Mouse (Mus musculus): Measurements from ENCODE around the gene Oxld1.
A peak's percentile ranks its signal among the peaks of the same experiment; 100 is the strongest.

Oxld1 gene

GRCm38 (mm10) chr11:120457772-120458751, at the start of gene Oxld1, which contains the start of gene Ccdc137:
Gene Oxld1, minus strand, starts transcription at chr11:120458068.
Gene Ccdc137, plus strand, starts transcription at chr11:120458115.
- DNase-seq (ENCODE audit: low read depth, low spot score), result peak; percentile 57

DNA sequence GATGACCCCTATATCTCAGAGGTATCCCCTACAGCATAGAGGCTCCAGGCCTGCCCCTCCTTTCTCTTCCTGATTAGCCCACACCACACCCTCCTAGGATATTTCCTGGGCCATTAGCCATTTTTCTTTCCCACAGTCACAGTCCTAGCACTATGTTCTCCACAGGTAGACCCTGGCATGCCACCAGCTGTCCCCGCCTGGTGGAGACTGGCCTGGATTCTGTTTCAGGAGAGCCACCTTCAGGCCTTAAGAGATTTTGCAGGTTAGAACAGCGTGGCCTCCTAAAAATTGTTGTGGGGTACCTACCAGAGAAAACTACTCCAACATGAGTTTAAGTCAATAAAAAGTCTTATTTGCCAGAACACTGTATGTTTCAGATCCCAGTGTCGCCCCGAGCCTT, 49.0 kb upstream of the Oxld1 start:
- DNase-seq (ENCODE audit: low read depth, low spot score), result no peak

DNA sequence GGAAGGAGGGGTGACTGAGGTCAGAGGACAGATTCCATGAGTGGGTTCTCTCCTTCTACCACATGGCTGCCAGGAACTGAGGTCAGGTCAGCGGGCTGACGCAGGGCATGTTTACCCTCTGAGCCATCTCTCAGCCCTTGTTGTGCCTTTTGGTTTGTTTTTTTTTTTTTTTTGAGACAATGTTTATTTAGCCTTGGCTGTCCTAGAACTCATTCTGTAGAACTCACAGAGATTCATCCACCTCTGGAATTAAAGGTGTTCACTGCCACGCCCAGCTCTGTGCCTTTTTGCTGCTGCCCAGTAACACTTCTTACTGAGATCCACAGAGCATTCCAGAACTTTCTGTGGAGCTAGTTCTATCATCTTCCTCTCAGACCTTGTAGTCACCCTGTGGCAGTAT, 47.8 kb upstream of the Oxld1 start:
- DNase-seq (ENCODE audit: low read depth, low spot score), result no peak

GRCm38 (mm10) chr11:120501701-120502100, 43.8 kb upstream of the Oxld1 start:
- DNase-seq (ENCODE audit: low read depth, low spot score), result no peak

DNA sequence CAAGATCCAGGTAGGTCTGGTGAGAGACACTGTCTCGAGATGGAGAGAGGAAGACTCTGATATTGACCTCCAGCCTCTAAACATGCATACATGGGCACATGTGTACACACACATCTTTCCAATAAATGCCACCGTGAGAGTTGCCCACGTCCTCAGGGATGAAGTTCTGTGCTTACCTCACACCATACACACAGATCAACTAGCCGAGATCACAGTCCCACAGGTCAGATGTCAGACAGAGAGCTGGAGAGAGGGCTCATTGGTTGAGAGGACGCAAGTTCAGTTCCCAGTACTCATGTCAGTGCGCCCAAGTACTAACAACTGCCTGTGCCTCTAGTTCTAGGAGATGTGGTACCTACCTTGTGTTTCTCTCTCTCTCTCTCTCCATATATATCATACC, 43.1 kb upstream of the Oxld1 start:
- no peak for DNase-seq (ENCODE audit: low read depth, low spot score)

GRCm38 (mm10) chr11:120500357-120500756, 42.5 kb upstream of the Oxld1 start:
- DNase-seq (ENCODE audit: low read depth, low spot score), result no peak

GRCm38 (mm10) chr11:120499894-120500293, 42.0 kb upstream of the Oxld1 start:
- DNase-seq (ENCODE audit: low read depth, low spot score), result no peak

GRCm38 (mm10) chr11:120498891-120499290, 41.0 kb upstream of the Oxld1 start:
- no peak for DNase-seq (ENCODE audit: low read depth, low spot score)

GRCm38 (mm10) chr11:120498226-120498625, 40.4 kb upstream of the Oxld1 start:
- DNase-seq (ENCODE audit: low read depth, low spot score), result no peak

GRCm38 (mm10) chr11:120497436-120497835, 39.6 kb upstream of the Oxld1 start:
- DNase-seq (ENCODE audit: low read depth, low spot score), result no peak

DNA sequence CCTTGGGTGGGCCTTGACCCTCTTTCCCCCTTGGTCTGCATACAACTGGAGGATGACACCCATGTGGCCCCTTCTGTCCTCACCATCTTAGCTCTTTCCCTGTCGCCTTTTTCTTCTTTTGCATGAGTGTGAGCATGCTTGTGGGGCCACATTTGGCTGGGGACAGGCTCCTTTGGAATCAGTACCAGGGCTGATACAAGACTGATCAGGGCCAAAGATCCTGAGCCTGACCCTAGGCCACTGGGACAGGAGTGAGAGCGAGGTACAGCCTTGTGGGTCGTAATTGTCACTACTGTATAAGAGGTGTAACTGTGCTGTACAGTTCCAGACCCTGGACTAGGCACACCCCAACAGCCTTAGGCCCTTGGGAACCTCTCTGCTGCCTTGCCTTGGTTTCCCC, 36.0 kb upstream of the Oxld1 start:
- no peak for DNase-seq (ENCODE audit: low read depth, low spot score)

DNA sequence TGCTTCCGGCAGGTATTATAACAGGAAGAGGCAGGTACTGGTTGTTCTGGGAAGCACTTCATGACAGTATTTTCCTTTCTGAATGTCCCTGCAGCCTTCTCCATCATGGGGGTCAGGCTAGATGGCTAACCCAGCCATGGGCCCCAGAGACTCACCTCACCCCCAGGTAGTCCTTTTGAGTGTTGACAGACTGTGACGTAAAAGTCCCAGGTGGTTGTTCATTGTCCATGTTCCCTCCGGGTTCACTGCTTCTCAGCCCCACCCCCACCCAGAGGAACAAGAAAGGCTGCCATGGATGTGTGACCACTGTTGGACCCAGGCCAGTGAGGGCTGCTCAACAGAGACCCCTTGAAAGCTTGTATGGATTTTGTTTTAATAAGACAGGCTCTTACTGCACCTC, 35.5 kb upstream of the Oxld1 start:
- DNase-seq (ENCODE audit: low read depth, low spot score), result no peak

- DNase-seq (ENCODE audit: low read depth, low spot score), result no peak
These were observed 35.0 kb upstream of the Oxld1 start for GRCm38 (mm10) chr11:120492878-120493203.

- DNase-seq (ENCODE audit: low read depth, low spot score), result no peak
These were observed 34.4 kb upstream of the Oxld1 start for GRCm38 (mm10) chr11:120492024-120492877.

- peak; percentile 84 for DNase-seq (ENCODE audit: low read depth, low spot score)
These were observed 33.6 kb upstream of the Oxld1 start, which contains the start of gene Slc25a10 for GRCm38 (mm10) chr11:120491317-120492023. Gene Slc25a10, plus strand, starts transcription at chr11:120491840.

- DNase-seq (ENCODE audit: low read depth, low spot score), result no peak
These were observed 32.6 kb upstream of the Oxld1 start for GRCm38 (mm10) chr11:120490291-120491046.

- peak; percentile 73 for DNase-seq (ENCODE audit: low read depth, low spot score)
These were observed 31.3 kb upstream of the Oxld1 start for GRCm38 (mm10) chr11:120489054-120489761.

DNA sequence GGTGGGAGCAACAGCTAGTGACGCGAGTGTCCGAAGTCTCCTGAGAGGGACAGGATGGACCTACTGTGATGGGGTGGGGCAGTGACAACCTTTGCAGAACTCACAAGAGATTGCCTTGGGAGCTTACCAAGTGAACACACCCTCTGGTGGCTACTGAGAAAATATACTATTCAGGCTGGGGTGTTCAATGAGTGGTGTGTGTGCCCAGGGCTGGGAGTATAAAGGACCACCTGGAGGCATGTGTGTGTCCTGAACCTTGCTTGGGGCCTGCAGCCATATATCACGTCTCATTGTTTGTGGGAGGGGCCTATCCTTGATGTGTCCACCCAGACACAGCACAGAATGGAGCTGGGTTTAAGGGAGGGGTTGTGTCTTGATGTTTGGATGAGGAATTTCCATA, 30.6 kb upstream of the Oxld1 start:
- no peak for DNase-seq (ENCODE audit: low read depth, low spot score)

- no peak for DNase-seq (ENCODE audit: low read depth, low spot score)
These were observed 27.4 kb upstream of the Oxld1 start for GRCm38 (mm10) chr11:120485251-120485650.

GRCm38 (mm10) chr11:120484265-120484981, 26.6 kb upstream of the Oxld1 start, which contains the start of gene Mrpl12:
Gene Mrpl12, plus strand, starts transcription at chr11:120484613.
- peak; percentile 92 for DNase-seq (ENCODE audit: low read depth, low spot score)

Measured in WW6 (cell line).